Mouse (Mus musculus): Measurements from ENCODE around the gene Fam129a.

Fam129a gene

DNA sequence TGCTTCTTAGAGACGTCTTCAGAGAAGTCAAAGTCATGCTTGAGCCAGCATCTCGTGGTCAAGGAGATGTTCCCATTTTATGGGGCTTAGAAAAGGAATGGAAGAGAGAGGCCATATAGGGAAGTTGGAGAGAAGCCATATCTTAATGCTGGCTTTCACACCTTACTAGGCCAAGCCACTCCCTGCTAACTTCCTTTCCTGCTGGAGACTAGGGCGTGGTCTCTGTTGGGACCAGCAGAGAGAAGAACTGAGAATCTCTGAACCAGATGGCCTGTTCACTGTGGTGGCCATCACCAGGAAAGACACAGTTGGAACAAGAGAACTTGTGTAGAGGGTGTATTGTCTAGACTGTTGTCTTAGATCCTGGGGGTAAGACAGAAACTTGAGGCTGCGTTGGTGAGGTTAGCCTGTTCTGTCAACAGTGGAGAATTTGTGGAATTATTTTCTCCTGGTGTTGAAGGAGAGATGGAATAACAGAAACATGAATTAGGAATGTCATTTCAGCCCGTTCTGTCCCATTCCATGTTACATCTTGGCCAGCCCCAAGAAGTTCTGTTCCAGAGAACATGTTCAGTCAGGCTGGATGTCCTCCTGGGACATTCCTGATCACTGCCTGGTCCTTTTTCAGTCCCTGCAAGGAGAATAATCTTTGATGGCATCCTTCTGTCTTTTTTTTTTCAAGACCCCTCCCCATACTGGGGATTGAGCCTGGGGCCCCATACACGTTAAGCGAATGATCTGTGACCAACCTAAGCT, 90.9 kb downstream of the Fam129a start:
- DNase-seq (ENCODE audit: low read depth, low spot score), result no peak

DNA sequence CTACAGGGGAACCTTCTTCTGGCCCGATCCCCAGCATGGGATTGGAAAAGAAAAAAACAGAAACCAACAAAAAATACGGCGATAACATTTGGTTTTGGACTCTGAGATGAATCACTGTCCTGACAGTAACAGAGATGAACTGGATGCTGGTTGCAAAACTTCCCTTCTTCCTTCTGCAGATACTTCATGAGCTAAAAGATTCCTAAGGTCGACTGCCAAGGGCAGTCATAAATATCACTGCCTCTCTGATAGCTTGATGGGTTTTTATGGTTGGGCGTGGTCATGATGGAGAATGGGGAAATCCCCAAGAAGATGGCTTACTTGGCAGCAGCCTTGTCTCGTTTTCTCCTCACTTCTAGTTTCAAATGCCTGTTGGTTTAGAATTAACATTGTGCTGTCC, 92.0 kb downstream of the Fam129a start:
- no peak for DNase-seq (ENCODE audit: low read depth, low spot score)

DNA sequence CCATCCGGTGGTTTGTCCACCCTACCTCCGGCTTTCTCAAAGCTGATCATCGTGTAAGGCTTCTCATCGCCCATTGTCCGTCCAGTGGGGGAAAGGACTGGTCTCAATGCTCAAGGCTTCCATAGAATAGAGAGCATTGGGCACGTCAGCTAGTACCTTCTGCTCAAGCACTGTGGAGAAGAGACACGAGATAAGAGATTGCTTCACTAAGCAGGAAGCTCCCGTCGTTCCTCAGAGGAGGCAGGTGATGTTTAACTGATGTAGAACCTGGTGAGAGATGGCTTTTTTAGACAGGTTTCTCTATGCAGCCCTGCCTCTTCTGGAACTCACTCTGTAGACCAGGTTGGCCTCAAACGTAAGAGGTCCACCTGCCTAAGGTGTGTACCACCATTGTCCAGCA, 93.4 kb downstream of the Fam129a start:
- no peak for DNase-seq (ENCODE audit: low read depth, low spot score)

DNA sequence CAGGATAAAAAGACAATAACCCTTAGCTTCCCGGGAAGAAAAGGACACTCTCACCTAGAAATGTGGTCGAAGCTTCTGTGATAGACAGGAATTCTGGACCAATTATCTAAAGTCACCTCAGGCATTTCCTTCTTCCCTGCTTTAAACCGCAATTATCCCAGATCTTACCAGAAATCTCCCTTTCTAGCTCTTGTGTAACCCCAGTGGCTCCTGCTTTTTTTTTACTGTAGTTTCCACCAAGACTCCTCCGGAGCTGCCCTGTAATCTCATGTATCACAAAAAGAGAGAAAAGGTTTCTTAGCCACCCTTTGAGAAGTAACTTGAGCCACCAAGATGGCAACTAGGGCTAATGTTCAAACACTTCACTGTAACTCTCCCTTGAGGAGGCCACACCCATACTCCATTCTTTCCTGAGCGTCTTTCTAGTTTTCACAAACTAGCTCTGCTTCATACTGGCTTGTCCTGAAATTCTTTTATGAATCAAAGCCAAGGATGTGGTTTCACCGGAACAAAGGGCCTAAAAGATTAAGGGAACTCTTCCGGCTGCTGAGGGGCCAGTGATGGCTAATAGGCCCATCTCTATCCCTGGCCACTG, 93.9 kb downstream of the Fam129a start:
- no peak for DNase-seq (ENCODE audit: low read depth, low spot score)

GRCm38 (mm10) chr1:151667351-151668074, 96.5 kb downstream of the Fam129a start:
- DNase-seq (ENCODE audit: low read depth, low spot score), result no peak

- DNase-seq (ENCODE audit: low read depth, low spot score), result no peak
Observed at GRCm38 (mm10) chr1:151670006-151670591, 99.1 kb downstream of the Fam129a start.

GRCm38 (mm10) chr1:151675684-151676083, 104.7 kb downstream of the Fam129a start:
- no peak for DNase-seq (ENCODE audit: low read depth, low spot score)

GRCm38 (mm10) chr1:151677185-151677809, 106.3 kb downstream of the Fam129a start:
- no peak for DNase-seq (ENCODE audit: low read depth, low spot score)

GRCm38 (mm10) chr1:151677975-151678374, 107.0 kb downstream of the Fam129a start:
- no peak for DNase-seq (ENCODE audit: low read depth, low spot score)

- no peak for DNase-seq (ENCODE audit: low read depth, low spot score)
Observed at GRCm38 (mm10) chr1:151679153-151679552, 108.2 kb downstream of the Fam129a start.

DNA sequence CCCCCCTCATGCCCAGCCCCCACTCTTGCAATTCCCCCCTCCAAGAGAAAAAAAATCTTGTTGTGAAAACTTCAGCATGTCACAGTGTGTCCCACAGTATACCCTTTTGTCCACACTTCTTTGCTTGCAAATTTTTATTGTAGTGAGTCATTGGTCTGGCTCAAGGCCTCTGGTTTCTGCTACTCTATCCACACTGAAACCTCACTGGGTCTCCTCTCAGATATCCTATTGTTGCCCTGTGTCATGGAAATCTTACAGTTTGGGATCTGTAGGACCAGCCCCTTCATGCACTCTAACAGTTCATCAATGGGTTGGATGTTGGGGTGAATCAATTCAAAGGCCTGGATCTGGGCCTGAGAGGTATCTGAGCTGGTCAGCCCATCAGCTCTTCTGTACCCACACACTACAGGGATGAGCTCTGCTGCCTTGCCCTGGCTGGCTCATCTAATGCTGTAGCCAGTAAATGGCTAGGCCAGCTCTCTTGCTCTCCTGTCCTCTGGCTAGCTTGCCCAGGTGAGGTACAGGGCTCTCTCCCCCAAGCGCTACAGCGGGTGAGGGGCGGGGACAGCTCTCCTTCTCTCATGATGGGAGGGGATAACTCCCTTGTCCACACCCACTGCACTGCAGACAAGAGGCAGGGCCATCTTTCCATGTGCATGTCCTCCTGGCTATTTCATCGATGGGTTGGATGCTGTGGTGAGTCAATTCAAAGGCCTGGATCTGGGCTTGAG, 109.1 kb downstream of the Fam129a start:
- no peak for DNase-seq (ENCODE audit: low read depth, low spot score)

GRCm38 (mm10) chr1:151680971-151681370, 110.0 kb downstream of the Fam129a start:
- no peak for DNase-seq (ENCODE audit: low read depth, low spot score)

- no peak for DNase-seq (ENCODE audit: low read depth, low spot score)
Observed at GRCm38 (mm10) chr1:151682896-151683295, 111.9 kb downstream of the Fam129a start.

DNA sequence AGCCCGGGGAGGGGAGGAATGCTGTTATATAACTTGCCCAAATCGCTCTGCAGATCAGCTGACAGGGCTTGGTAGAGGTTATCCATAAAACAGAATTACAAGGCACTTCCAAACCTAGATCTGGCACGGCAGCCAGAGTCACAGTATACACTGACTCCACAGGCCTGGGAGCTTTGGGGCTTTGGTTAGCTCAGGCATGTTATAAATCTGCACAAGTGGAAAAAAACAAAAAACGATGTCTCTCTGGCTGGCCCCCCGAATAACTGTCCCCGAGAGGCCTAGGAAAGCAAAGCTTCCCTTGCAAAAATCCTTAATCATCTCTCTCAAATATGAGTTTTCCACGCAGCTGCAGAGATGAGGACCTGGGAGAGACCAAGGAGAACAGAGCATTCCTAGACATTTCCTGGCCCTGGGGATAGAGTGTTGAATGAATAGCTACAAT, 113.5 kb downstream of the Fam129a start:
- DNase-seq (ENCODE audit: low read depth, low spot score), result peak; percentile 33

DNA sequence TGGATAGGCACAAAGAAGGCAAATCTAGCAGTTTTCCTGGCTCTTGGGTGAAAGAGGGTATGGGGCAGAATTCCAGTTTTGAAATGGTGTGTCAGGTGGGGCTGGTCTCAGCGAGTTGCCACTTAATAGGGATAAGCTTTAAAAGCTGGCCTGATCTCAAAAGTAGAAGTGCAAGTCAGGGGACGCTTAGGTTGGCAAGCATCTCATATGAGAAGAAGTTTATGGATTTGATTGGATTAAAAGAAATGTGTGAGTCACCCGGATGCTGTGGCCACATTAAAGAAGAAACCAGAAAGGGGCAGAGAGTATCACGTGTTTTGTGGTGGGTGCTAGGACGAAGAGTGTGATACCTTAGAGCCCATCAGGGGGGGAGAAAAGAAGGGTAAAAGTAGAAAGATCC, 114.0 kb downstream of the Fam129a start:
- DNase-seq (ENCODE audit: low read depth, low spot score), result no peak

GRCm38 (mm10) chr1:151685666-151686309, 114.8 kb downstream of the Fam129a start:
- peak; percentile 39 for DNase-seq (ENCODE audit: low read depth, low spot score)

DNA sequence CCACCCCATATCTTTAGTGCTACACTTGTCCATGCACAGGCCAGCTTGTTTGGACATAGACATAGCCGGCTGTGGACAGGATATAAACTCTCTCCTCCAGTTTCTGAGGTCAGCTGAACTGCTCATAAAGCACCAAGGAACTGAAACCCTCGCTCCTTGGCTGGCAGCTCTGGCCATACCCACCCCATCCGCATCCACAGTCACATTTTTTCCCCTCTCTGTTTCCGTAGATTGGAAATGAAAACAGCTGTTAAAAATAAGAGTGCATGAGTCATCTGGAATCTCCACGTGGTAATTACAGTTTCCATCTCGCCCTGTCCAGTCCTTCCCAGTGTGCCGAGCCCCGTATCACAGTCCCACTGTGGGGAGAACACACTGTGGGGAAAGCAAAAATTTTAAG, 115.7 kb downstream of the Fam129a start:
- no peak for DNase-seq (ENCODE audit: low read depth, low spot score)

DNA sequence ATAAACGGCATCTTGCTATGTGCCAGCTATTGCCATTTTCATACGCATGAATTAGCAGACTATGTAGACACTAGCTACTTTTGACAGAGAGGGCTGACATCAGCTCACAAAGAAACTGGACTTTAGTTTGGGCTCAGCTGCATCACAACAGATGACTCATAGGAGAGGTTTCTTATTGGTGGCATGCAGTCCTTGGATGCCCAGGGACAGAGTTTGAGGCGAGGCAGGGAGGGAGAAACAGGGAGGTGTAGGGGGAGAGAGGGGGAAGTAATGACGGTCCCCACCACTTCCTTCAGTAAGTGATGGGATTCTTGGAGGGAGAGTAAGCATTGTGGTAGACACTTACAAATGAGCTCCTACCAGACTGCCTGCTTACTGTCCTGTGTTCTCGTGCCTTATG, 118.0 kb downstream of the Fam129a start:
- DNase-seq (ENCODE audit: low read depth, low spot score), result no peak

- DNase-seq (ENCODE audit: low read depth, low spot score), result no peak
Observed at GRCm38 (mm10) chr1:151689561-151689960, 118.6 kb downstream of the Fam129a start.

DNA sequence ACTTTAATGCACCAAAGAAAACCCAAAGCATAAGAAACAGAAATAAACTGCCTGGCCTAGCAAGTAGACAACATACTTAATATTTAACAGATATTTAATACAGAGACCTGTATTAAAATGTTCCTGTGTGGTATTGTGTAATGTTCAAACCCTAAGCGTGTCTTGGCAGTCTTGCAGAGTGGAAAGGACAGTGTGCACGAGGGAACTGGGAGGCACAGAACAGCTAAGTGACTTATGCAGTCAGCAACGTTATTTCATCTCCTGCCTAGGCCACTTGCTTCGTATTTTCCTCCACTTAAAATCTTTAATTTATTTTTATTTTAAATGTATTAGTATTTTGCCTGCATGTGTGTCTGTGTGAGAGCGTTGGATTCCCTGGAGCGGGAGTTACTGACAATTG, 119.1 kb downstream of the Fam129a start:
- no peak for DNase-seq (ENCODE audit: low read depth, low spot score)
